Comparison of ENCODE assay signal across 38 mouse cellular contexts in the genomic region with DNA sequence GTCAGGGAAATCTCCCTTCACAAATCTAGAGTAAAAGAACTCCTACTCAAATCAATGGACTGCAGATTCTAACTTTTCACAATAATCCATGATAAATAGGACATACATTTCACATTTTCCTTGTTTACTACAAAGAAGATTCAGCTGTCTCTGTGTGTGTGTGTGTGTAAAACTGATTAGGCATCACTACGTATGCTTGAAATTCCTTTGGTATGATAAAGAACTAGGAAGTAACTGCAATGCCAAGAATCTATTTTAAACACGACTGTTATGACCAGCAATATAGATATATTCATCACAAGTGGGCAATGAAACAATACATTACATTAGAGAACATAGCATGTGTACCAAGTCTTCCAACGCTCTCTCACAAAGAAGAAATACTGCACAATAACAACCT. TPM values are rescaled to one million over a fixed set of nuclear protein-coding genes. Genes with fewer than 3 reads are reported as not detected.
"Had no signal": no experiment of that assay in that cellular context is flagged by ENCODE, and none has a peak within 500 bp of the region (broad histone marks: within the 10 kb centered on the region; RNA-seq: fewer than 3 reads in every experiment).

No protein-coding gene starts in this region.

- H3K4me3 ChIP-seq: limb, embryonic 10.5 days; limb, embryonic 12.5 days; limb, embryonic 13.5 days; limb, embryonic 15.5 days; liver, embryonic 12.5 days; liver, embryonic 13.5 days; liver, embryonic 15.5 days; lung, embryonic 15.5 days; megakaryocyte, embryonic 14.5 days; midbrain, embryonic 10.5 days; midbrain, embryonic 12.5 days; midbrain, embryonic 13.5 days; midbrain, embryonic 15.5 days; myocyte; neural tube, embryonic 12.5 days had no signal

- H3K36me3 ChIP-seq: midbrain, embryonic 12.5 days; midbrain, embryonic 15.5 days had no signal

- H3K27me3 ChIP-seq: limb, embryonic 12.5 days; limb, embryonic 13.5 days; limb, embryonic 15.5 days; liver, embryonic 12.5 days; liver, embryonic 13.5 days; liver, embryonic 15.5 days; lung, embryonic 15.5 days; megakaryocyte, embryonic 14.5 days; midbrain, embryonic 12.5 days; midbrain, embryonic 13.5 days; midbrain, embryonic 15.5 days; neural tube, embryonic 12.5 days had no signal

- H3K9ac ChIP-seq: limb, embryonic 12.5 days; limb, embryonic 13.5 days; limb, embryonic 15.5 days; liver, embryonic 12.5 days; liver, embryonic 13.5 days; liver, embryonic 14.5 days; liver, embryonic 15.5 days; liver, postnatal 0 days; lung, embryonic 14.5 days; lung, embryonic 15.5 days; midbrain, embryonic 12.5 days; midbrain, embryonic 13.5 days; midbrain, embryonic 15.5 days; neural tube, embryonic 12.5 days had no signal

- H3K4me1 ChIP-seq: limb, embryonic 10.5 days; limb, embryonic 12.5 days; limb, embryonic 13.5 days; limb, embryonic 15.5 days; liver, embryonic 12.5 days; liver, embryonic 13.5 days; liver, embryonic 15.5 days; lung, embryonic 15.5 days; midbrain, embryonic 10.5 days; midbrain, embryonic 12.5 days; midbrain, embryonic 13.5 days; midbrain, embryonic 15.5 days; neural tube, embryonic 12.5 days had no signal

- DNase-seq: left cerebral cortex, postnatal 4 days; liver; liver, embryonic 13.5 days; liver, postnatal 0 days; lung, adult 18-20 months; lung, adult 2 months; lung, embryonic 14.5 days; lung, postnatal 10 days; lung, postnatal 14 days; lung, postnatal 36 days; lung, postnatal 4 days; midbrain, embryonic 14.5 days had no signal

- H3K27ac ChIP-seq: limb, embryonic 10.5 days; limb, embryonic 12.5 days; limb, embryonic 13.5 days; limb, embryonic 15.5 days; liver, embryonic 12.5 days; liver, embryonic 13.5 days; liver, embryonic 14.5 days; liver, embryonic 15.5 days; lung, embryonic 15.5 days; macrophage; midbrain, embryonic 10.5 days; midbrain, embryonic 12.5 days; midbrain, embryonic 13.5 days; midbrain, embryonic 15.5 days; neural tube, embryonic 12.5 days had no signal

- H3K9me3 ChIP-seq: limb, embryonic 10.5 days; limb, embryonic 12.5 days; limb, embryonic 13.5 days; limb, embryonic 15.5 days; liver, embryonic 12.5 days; liver, embryonic 13.5 days; liver, embryonic 15.5 days; lung, embryonic 15.5 days; megakaryocyte, embryonic 14.5 days; midbrain, embryonic 10.5 days; midbrain, embryonic 12.5 days; midbrain, embryonic 13.5 days; midbrain, embryonic 15.5 days; neural tube, embryonic 12.5 days had no signal

RNA-seq across cellular contexts. Expression of a gene that starts 50.3 kb away (rescaled TPM):
- total RNA-seq: left cerebral cortex, postnatal 10 days; left cerebral cortex, postnatal 14 days; left cerebral cortex, postnatal 25 days; left cerebral cortex, postnatal 36 days; left cerebral cortex, postnatal 4 days; liver, adult 2 months; megakaryocyte progenitor cell, adult 5-6 weeks; megakaryocyte, adult 5-6 weeks; megakaryocyte-erythroid progenitor cell, adult 5-6 weeks; midbrain, postnatal 0 days; monocyte, adult 5-6 weeks had no signal
- polyA plus RNA-seq: liver, adult 2 months; lung, adult 2 months; macrophage; myocyte had no signal
